Mouse (Mus musculus): ENCODE results near the gene Ntn4.

- TF ChIP-seq ZNF384 (IDR thresholded peaks at IDR 0.05; ENCODE audit: low read depth, low read length) (no peak), HCFC1 (IDR thresholded peaks at IDR 0.05; ENCODE audit: borderline replicate concordance, insufficient read depth, low read length) (no peak), ZC3H11A (IDR thresholded peaks at IDR 0.05; ENCODE audit: borderline replicate concordance, low read depth, low read length) (no peak)
Measured at GRCm38 (mm10) chr10:93742097-93742446, 101.6 kb downstream of the Ntn4 start.

All from ES-E14 (cell line).